Mouse (Mus musculus) kidney, adult 9 months (tissue): ENCODE results near the gene Tlcd2.

Source experiments
- DNase-seq: peaks from one replicate; pipeline ENCODE4 v3.0.0; 2022

Tlcd2 gene

GRCm38 (mm10) chr11:75460844-75461742 is at the start of gene Tlcd2:
Gene Tlcd2 (plus strand): TSS chr11:75461715.
- DNase-seq = peak; percentile 100

- no peak for DNase-seq
These were observed 46.4 kb upstream of the Tlcd2 start for GRCm38 (mm10) chr11:75415096-75415495.

- no peak for DNase-seq
These were observed 45.5 kb upstream of the Tlcd2 start for GRCm38 (mm10) chr11:75415994-75416393.

- no peak for DNase-seq
These were observed 41.5 kb upstream of the Tlcd2 start for GRCm38 (mm10) chr11:75420037-75420436.

- no peak for DNase-seq
These were observed 40.6 kb upstream of the Tlcd2 start for GRCm38 (mm10) chr11:75420810-75421374.

GRCm38 (mm10) chr11:75421375-75422012 is 40.0 kb upstream of the Tlcd2 start:
- no peak for DNase-seq

- no peak for DNase-seq
These were observed 39.3 kb upstream of the Tlcd2 start, which contains the start of gene Serpinf1 for GRCm38 (mm10) chr11:75422013-75422792. Gene Serpinf1 (minus strand): TSS chr11:75422701.

- DNase-seq = no peak
These were observed 38.4 kb upstream of the Tlcd2 start for GRCm38 (mm10) chr11:75423091-75423490.

GRCm38 (mm10) chr11:75424033-75424432 is 37.5 kb upstream of the Tlcd2 start:
- DNase-seq = no peak

GRCm38 (mm10) chr11:75424459-75424858 is 37.1 kb upstream of the Tlcd2 start:
- no peak for DNase-seq

- DNase-seq = no peak
These were observed 32.4 kb upstream of the Tlcd2 start for GRCm38 (mm10) chr11:75429019-75429705.

- DNase-seq = no peak
These were observed 30.2 kb upstream of the Tlcd2 start for GRCm38 (mm10) chr11:75431307-75431706.

- no peak for DNase-seq
These were observed 27.4 kb upstream of the Tlcd2 start for GRCm38 (mm10) chr11:75434138-75434537.

- DNase-seq = no peak
These were observed 23.3 kb upstream of the Tlcd2 start for GRCm38 (mm10) chr11:75438194-75438593.

- DNase-seq = peak; percentile 81
These were observed 22.7 kb upstream of the Tlcd2 start for GRCm38 (mm10) chr11:75438804-75439203.

- peak; percentile 84 for DNase-seq
These were observed 22.2 kb upstream of the Tlcd2 start, which contains the start of gene Serpinf2 for GRCm38 (mm10) chr11:75439363-75439762. Gene Serpinf2 (minus strand): TSS chr11:75439591.

- DNase-seq = peak; percentile 66
These were observed 21.6 kb upstream of the Tlcd2 start for GRCm38 (mm10) chr11:75439951-75440350.

GRCm38 (mm10) chr11:75441034-75441433 is 20.5 kb upstream of the Tlcd2 start:
- DNase-seq = no peak

GRCm38 (mm10) chr11:75441601-75442000 is 19.9 kb upstream of the Tlcd2 start:
- peak; percentile 75 for DNase-seq

GRCm38 (mm10) chr11:75443711-75444110 is 17.8 kb upstream of the Tlcd2 start:
- peak; percentile 97 for DNase-seq

- DNase-seq = no peak
These were observed 12.9 kb upstream of the Tlcd2 start for GRCm38 (mm10) chr11:75448575-75448974.

GRCm38 (mm10) chr11:75449695-75450094 is 11.8 kb upstream of the Tlcd2 start:
- DNase-seq = no peak
